Mouse (Mus musculus) neural tube, embryonic 14.5 days (tissue): ENCODE data around the gene Btg3. TPM values are rescaled to one million over a fixed set of nuclear protein-coding genes. Genes with fewer than 3 reads are reported as not detected.
A peak's percentile ranks its signal among the peaks of the same experiment; 100 is the strongest.

ENCODE experiments used
- ATAC-seq: fragments of 200-750 bp; cut with Nextera tagmentation; 2 replicates; pipeline ENCODE4 v1.8.0; 2017; ENCODE audit warnings: low read depth, mild to moderate bottlenecking, moderate TSS enrichment, moderate library complexity
- H3K27ac ChIP-seq: fragments of 300-500 bp; sonication (generic); 2 replicates; pipeline ENCODE4 v1.5.1; 2014; ENCODE audit warnings: low read depth, mild to moderate bottlenecking, control low read depth, low read length, moderate library complexity, mixed read lengths
- H3K27me3 ChIP-seq: fragments of 300-500 bp; sonication (generic); 2 replicates; pipeline ENCODE4 v1.6.1; 2014; ENCODE audit warnings: low read length; ENCODE audit not compliant: control insufficient read depth, insufficient read depth
- H3K36me3 ChIP-seq: fragments of 300-500 bp; sonication (generic); 2 replicates; pipeline ENCODE4 v1.6.1; 2014; ENCODE audit warnings: low read length, mixed read lengths; ENCODE audit not compliant: control insufficient read depth, insufficient read depth
- H3K4me1 ChIP-seq: fragments of 300-500 bp; sonication (generic); 2 replicates; pipeline ENCODE4 v1.6.1; 2014; ENCODE audit warnings: low read length; ENCODE audit not compliant: control insufficient read depth, insufficient read depth
- H3K4me2 ChIP-seq: fragments of 300-500 bp; sonication (generic); 2 replicates; pipeline ENCODE4 v1.6.1; 2014; ENCODE audit warnings: mild to moderate bottlenecking, low read depth, low read length, control low read depth
- H3K4me3 ChIP-seq: fragments of 300-500 bp; sonication (generic); 2 replicates; pipeline ENCODE4 v1.5.1; 2014; ENCODE audit warnings: low read depth, low read length, control low read depth, mixed read lengths
- H3K9ac ChIP-seq: fragments of 300-500 bp; sonication (generic); replicated peaks from 2 replicates; pipeline ENCODE4 v1.6.1; 2014; ENCODE audit warnings: low read depth, mild to moderate bottlenecking, control low read depth, low read length, mixed read lengths
- H3K9me3 ChIP-seq: fragments of 300-500 bp; sonication (generic); 2 replicates; pipeline ENCODE4 v1.6.1; 2016; ENCODE audit warnings: low read length; ENCODE audit not compliant: control insufficient read depth
- WGBS: fragments of 180-500 bp; shearing (Covaris S2); extraction: QIAGEN DNeasy Blood & Tissue Kit; methylation state at CpG from one replicate; pipeline ENCODE4 v1.1.7; 2014; 5-methylcytosine and 5-hydroxymethylcytosine counted together
- polyA plus RNA-seq: library from polyadenylated mRNA; unstranded; fragments of >200 nt; fragmentation: Nextera tagmentation; extraction: Ambion mirVana; gene quantifications from 2 replicates; pipeline ENCODE4 v1.2.1, GENCODE M21; 2014

Btg3 gene
- polyA plus RNA-seq, 1 experiment from 2014 or later: 18.4 TPM

DNA sequence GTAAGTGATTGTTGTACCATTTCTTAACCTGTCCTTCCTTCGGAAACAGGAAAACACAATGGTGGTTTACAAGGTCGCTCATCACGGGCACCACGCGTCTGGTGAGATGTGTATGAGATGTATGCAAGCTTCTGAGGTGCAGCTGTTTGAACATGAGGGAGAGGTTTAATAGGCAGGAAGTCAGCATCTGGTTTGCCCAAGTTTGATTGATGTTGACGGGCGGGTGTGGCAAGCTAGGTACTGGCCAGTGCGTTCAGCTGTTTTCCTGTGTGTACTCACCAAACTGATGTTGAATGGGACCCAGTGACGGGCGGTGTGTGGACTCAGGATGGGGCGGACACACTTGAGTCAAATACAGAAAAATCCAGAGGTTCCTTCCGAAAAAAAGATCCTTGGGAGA, 49.0 kb downstream of the Btg3 start:
- no peak overlapping the region for H3K4me3 ChIP-seq
- no peaks in the 10 kb centered on the region; the same call in 1 of the 2 replicates for H3K4me1 ChIP-seq
- peaks cover 23% of the 10 kb centered on the region; the same call in 1 of the 2 replicates for H3K36me3 ChIP-seq
- H3K27me3 ChIP-seq: no peaks in the 10 kb centered on the region
- no peak for ATAC-seq
- H3K27ac ChIP-seq: no peak overlapping the region
- H3K9me3 ChIP-seq: no peaks in the 10 kb centered on the region
- H3K9ac ChIP-seq: no peak overlapping the region
- WGBS: 95% methylated on average over 12 of the region's 12 CpGs
- H3K4me2 ChIP-seq: no peak overlapping the region

- 97% methylated on average over 7 of the region's 7 CpGs for WGBS
- Histone ChIP-seq H3K9ac (no peak overlapping the region), H3K27ac (no peak overlapping the region), H3K4me2 (no peak overlapping the region), H3K9me3 (no peaks in the 10 kb centered on the region), H3K27me3 (no peaks in the 10 kb centered on the region), H3K4me1 (peaks cover 3% of the 10 kb centered on the region; the same call in 1 of the 2 replicates), H3K4me3 (no peak overlapping the region), H3K36me3 (peaks cover 23% of the 10 kb centered on the region; the same call in 1 of the 2 replicates)
- ATAC-seq: no peak
Measured at GRCm38 (mm10) chr16:78327562-78327961, 49.4 kb downstream of the Btg3 start.

- H3K27ac ChIP-seq: no peak overlapping the region
- WGBS: 82% methylated on average over 27 of the region's 27 CpGs
- H3K4me2 ChIP-seq: no peak overlapping the region
- H3K27me3 ChIP-seq: no peaks in the 10 kb centered on the region
- peaks cover 23% of the 10 kb centered on the region; the same call in 1 of the 2 replicates for H3K36me3 ChIP-seq
- H3K4me3 ChIP-seq: no peak overlapping the region
- H3K9ac ChIP-seq: no peak overlapping the region
- H3K9me3 ChIP-seq: no peaks in the 10 kb centered on the region
- H3K4me1 ChIP-seq: peaks cover 11% of the 10 kb centered on the region
- ATAC-seq: no peak
Measured at GRCm38 (mm10) chr16:78325972-78326848, 50.8 kb downstream of the Btg3 start.

DNA sequence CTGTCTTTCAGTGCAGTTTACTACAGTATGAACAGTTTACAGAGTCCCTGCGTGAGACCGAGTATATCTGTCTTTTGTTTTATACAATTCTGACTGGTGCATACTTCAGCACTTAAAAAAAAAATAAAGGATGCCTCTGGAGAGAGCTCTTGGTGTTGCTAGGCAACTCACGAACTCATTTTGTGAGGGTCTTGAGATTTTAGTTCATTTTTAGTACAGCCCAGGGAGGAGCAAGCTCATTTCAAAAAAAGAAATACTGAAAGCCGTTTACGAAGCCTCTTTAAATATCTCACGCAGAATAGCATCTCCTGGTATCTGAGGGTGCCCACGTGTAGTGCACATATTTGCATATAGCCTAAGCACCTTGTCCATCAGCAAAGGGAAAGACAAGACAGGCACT, 54.9 kb downstream of the Btg3 start:
- Histone ChIP-seq H3K4me1 (peaks cover 16% of the 10 kb centered on the region), H3K4me3 (no peak overlapping the region), H3K27me3 (no peaks in the 10 kb centered on the region), H3K4me2 (peak overlapping the region; percentile 4; the same call in 1 of the 2 replicates), H3K9ac (no peak overlapping the region), H3K9me3 (no peaks in the 10 kb centered on the region), H3K27ac (no peak overlapping the region; the same call in 1 of the 2 replicates), H3K36me3 (peaks cover 6% of the 10 kb centered on the region; the same call in 1 of the 2 replicates)
- ATAC-seq: peak; percentile 71
- WGBS: 13% methylated on average over 7 of the region's 7 CpGs

- Histone ChIP-seq H3K9me3 (no peaks in the 10 kb centered on the region), H3K4me3 (no peak overlapping the region), H3K27ac (no peak overlapping the region), H3K36me3 (peaks cover 1% of the 10 kb centered on the region; the same call in 1 of the 2 replicates), H3K4me2 (no peak overlapping the region), H3K27me3 (no peaks in the 10 kb centered on the region), H3K4me1 (peaks cover 16% of the 10 kb centered on the region), H3K9ac (no peak overlapping the region)
- 3% methylated on average over 7 of the region's 7 CpGs for WGBS
- ATAC-seq: no peak; the same call in 1 of the 2 replicates
Measured at GRCm38 (mm10) chr16:78321559-78321958, 55.4 kb downstream of the Btg3 start.

DNA sequence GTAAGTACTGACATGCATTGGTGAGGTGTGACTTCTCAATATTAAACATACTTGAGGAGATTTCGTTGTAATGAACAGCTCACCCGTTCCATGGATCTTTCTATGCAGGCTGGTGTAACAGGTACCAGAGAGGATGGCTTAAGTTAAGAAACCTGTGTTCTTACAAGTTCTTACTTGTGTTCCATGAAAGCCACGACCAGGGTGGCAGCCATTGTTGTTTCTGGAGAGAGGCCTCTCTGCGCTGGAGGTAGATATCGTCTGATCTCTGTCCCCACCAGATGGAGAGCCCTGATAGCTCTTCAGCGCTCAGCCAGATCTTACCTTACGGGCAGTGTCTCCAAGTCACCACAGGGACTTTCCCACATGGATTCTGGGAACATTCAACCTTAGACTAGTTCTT, 57.3 kb downstream of the Btg3 start:
- Histone ChIP-seq H3K36me3 (no peaks in the 10 kb centered on the region), H3K4me2 (no peak overlapping the region), H3K9ac (no peak overlapping the region), H3K4me3 (no peak overlapping the region), H3K4me1 (peaks cover 16% of the 10 kb centered on the region), H3K27ac (no peak overlapping the region), H3K27me3 (no peaks in the 10 kb centered on the region), H3K9me3 (no peaks in the 10 kb centered on the region)
- WGBS: 80% methylated on average over 7 of the region's 7 CpGs
- ATAC-seq: no peak

DNA sequence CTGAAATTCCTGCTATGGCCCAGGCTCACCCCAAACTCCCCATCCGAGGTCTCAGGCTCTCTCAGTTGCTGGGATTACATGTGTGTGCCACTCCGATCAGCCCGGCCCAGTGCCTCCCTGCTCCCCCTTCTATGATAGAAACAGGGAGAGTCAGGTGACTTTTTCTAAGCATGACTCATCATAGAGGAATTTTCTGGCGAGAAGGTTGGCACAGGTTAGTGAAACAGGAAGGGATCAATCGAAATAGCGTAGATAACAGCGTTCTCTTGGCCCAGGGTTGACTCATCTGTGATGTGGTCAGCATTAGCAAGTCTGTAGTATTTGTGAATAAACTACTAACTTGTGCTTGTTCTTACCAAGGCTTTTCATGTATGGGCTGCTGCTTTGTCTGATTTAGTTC, 59.0 kb downstream of the Btg3 start:
- Histone ChIP-seq H3K27ac (no peak overlapping the region), H3K36me3 (no peaks in the 10 kb centered on the region), H3K4me1 (peaks cover 34% of the 10 kb centered on the region), H3K9ac (no peak overlapping the region), H3K4me3 (no peak overlapping the region), H3K9me3 (no peaks in the 10 kb centered on the region), H3K27me3 (no peaks in the 10 kb centered on the region), H3K4me2 (no peak overlapping the region)
- ATAC-seq: no peak
- 90% methylated on average over 7 of the region's 7 CpGs for WGBS

DNA sequence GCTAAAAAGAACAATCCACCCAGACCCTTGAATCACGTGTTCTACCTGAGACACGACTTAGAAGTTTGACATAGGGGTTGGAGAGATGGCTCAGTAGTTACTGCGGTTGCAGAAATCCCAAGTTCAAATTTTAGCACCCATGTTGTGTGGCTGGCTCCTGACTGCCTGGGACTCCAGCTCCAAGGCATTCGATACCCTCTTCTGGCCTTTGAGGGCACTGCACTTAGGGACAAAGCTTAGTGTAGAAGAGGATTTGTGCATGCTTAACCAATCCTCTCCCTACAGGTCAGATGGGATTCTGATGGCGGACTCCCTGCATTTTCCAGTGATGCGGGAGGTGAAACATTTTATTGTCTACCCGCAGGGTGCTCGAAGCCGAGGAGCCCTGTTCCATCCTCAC, 60.1 kb downstream of the Btg3 start:
- ATAC-seq: no peak
- no peaks in the 10 kb centered on the region for H3K9me3 ChIP-seq
- WGBS: 89% methylated on average over 9 of the region's 9 CpGs
- H3K4me2 ChIP-seq: no peak overlapping the region
- H3K9ac ChIP-seq: no peak overlapping the region
- no peaks in the 10 kb centered on the region for H3K27me3 ChIP-seq
- no peaks in the 10 kb centered on the region for H3K36me3 ChIP-seq
- H3K4me3 ChIP-seq: no peak overlapping the region
- peaks cover 25% of the 10 kb centered on the region for H3K4me1 ChIP-seq
- no peak overlapping the region for H3K27ac ChIP-seq

GRCm38 (mm10) chr16:78314026-78314425, 63.0 kb downstream of the Btg3 start:
- Histone ChIP-seq H3K9me3 (no peaks in the 10 kb centered on the region), H3K27me3 (no peaks in the 10 kb centered on the region), H3K36me3 (no peaks in the 10 kb centered on the region), H3K4me3 (no peak overlapping the region), H3K9ac (no peak overlapping the region), H3K4me1 (peaks cover 19% of the 10 kb centered on the region), H3K27ac (no peak overlapping the region; the same call in 1 of the 2 replicates), H3K4me2 (peak overlapping the region; percentile 34; the same call in 1 of the 2 replicates)
- WGBS: 35% methylated on average over 6 of the region's 6 CpGs
- ATAC-seq: no peak
